Mouse (Mus musculus) lung, embryonic 15.5 days (tissue): ENCODE measurements at regions not wholly inside any gene's neighbourhood (a gene's known extent, or its start where the extent isn't known, plus 50 kb on each side); places are given as distances from the start of the nearest gene placed in this dataset.
"Not testable (repeated sequence)": the region's sequence is repeated elsewhere in the genome, so short reads cannot be mapped to it uniquely, and the experiment has no call there.

Experiments
- ATAC-seq: fragments of 200-750 bp; cut with Nextera tagmentation; 2 replicates; pipeline ENCODE4 v1.8.0; 2017; ENCODE audit warnings: moderate number of reproducible peaks, borderline replicate concordance; ENCODE audit not compliant: low FRiP score, low TSS enrichment; ENCODE audit errors: extremely low read depth
- H3K27ac ChIP-seq: fragments of 300-500 bp; sonication (generic); 2 replicates; pipeline ENCODE4 v1.5.1; 2015; ENCODE audit warnings: moderate library complexity, mild to moderate bottlenecking, inconsistent platforms
- H3K27me3 ChIP-seq: fragments of 300-500 bp; sonication (generic); 2 replicates; pipeline ENCODE4 v1.6.1; 2015; ENCODE audit warnings: inconsistent platforms
- H3K36me3 ChIP-seq: fragments of 300-500 bp; sonication (generic); 2 replicates; pipeline ENCODE4 v1.6.1; 2015; ENCODE audit warnings: inconsistent platforms
- H3K4me1 ChIP-seq: fragments of 300-500 bp; sonication (generic); 2 replicates; pipeline ENCODE4 v1.6.1; 2015; ENCODE audit warnings: inconsistent platforms
- H3K4me2 ChIP-seq: fragments of 300-500 bp; sonication (generic); 2 replicates; pipeline ENCODE4 v1.6.1; 2015; ENCODE audit warnings: inconsistent platforms, mild to moderate bottlenecking, moderate library complexity
- H3K4me3 ChIP-seq: fragments of 300-500 bp; sonication (generic); 2 replicates; pipeline ENCODE4 v1.5.1; 2015; ENCODE audit warnings: mild to moderate bottlenecking, inconsistent platforms
- H3K9ac ChIP-seq: fragments of 300-500 bp; sonication (generic); 2 replicates; pipeline ENCODE4 v1.6.1; 2015; ENCODE audit warnings: inconsistent platforms
- H3K9me3 ChIP-seq: fragments of 300-500 bp; sonication (generic); 2 replicates; pipeline ENCODE4 v1.6.1; 2016; ENCODE audit warnings: inconsistent platforms
- WGBS: fragments of 180-500 bp; shearing (Covaris S2); methylation state at CpG from one replicate; pipeline ENCODE4 v1.1.7; 2015; 5-methylcytosine and 5-hydroxymethylcytosine counted together

DNA sequence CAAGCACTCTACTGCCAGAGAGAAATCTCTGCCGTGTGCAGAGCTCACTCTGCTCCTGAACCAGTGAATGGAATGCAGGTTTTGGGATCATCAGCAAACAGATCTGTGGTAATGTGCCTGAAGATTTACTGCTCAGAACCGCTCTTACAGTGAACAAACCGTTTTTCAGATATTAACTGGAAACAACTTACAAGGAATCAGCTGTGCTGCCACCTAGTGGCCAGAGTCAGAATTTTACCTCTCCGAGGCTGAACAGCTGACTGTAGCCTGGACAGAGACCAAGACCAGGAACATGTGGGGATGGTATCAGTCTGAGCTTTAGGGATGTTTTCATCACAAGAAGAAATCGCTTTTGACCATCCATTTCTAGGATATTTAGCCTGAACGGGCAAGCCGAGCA, 65.3 kb downstream of the Gm15023 start:
- H3K36me3 ChIP-seq, H3K4me2 ChIP-seq, ATAC-seq, H3K4me3 ChIP-seq, H3K9me3 ChIP-seq, H3K4me1 ChIP-seq, H3K27ac ChIP-seq, H3K27me3 ChIP-seq, H3K9ac ChIP-seq: not testable (repeated sequence)
- 28% methylated on average over 6 of the region's 7 CpGs for WGBS

- H3K36me3 ChIP-seq, ATAC-seq: not testable (repeated sequence)
- 21% methylated on average over 4 of the region's 4 CpGs for WGBS
Measured at GRCm38 (mm10) chrX:135110866-135111265, 66.6 kb downstream of the Gm15023 start.

DNA sequence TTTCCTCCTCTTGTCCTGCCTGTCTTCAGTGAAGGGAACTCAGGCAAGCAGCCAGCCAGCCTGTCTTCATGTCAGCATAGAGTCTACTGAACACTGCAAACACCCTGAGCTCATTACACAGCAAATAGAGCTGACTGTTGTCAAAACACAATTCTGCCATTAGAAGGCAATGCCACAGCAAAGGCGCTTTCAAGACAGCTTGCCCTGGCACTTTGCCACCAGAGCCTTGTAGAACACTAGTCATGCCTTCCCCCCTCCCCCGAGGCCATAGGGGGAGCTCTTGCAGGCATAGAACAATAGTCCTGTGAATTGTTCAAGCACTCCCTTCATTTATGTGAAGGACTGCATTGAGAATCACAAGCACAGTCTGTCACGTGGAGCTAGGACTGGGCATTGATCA, 75.8 kb downstream of the Gm15023 start:
- H3K27me3 ChIP-seq: peaks cover 5% of the 10 kb centered on the region; the same call in 1 of the 2 replicates
- no peak overlapping the region for H3K9ac ChIP-seq
- no peak overlapping the region for H3K4me2 ChIP-seq
- H3K9me3 ChIP-seq: no peaks in the 10 kb centered on the region
- no peaks in the 10 kb centered on the region for H3K4me1 ChIP-seq
- no peak overlapping the region for H3K27ac ChIP-seq
- H3K36me3 ChIP-seq: no peaks in the 10 kb centered on the region
- WGBS: 48% methylated on average over 3 of the region's 3 CpGs
- no peak overlapping the region for H3K4me3 ChIP-seq
- ATAC-seq: no peak

More at GRCm38 (mm10) chrX:135110866-135111265, 66.6 kb downstream of the Gm15023 start:
- not testable (repeated sequence) for H3K9me3 ChIP-seq, H3K27me3 ChIP-seq, H3K27ac ChIP-seq, H3K4me3 ChIP-seq, H3K4me2 ChIP-seq, H3K9ac ChIP-seq, H3K4me1 ChIP-seq

- H3K4me1 ChIP-seq: no peaks in the 10 kb centered on the region
- H3K4me3 ChIP-seq: no peak overlapping the region
- no peak overlapping the region for H3K9ac ChIP-seq
- no peak overlapping the region for H3K4me2 ChIP-seq
- no peaks in the 10 kb centered on the region for H3K36me3 ChIP-seq
- H3K27ac ChIP-seq: no peak overlapping the region
- no peaks in the 10 kb centered on the region for H3K9me3 ChIP-seq
- ATAC-seq: no peak
- H3K27me3 ChIP-seq: peaks cover 7% of the 10 kb centered on the region; the same call in 1 of the 2 replicates
Measured at GRCm38 (mm10) chrX:135098101-135098500, 79.3 kb downstream of the Gm15023 start.

DNA sequence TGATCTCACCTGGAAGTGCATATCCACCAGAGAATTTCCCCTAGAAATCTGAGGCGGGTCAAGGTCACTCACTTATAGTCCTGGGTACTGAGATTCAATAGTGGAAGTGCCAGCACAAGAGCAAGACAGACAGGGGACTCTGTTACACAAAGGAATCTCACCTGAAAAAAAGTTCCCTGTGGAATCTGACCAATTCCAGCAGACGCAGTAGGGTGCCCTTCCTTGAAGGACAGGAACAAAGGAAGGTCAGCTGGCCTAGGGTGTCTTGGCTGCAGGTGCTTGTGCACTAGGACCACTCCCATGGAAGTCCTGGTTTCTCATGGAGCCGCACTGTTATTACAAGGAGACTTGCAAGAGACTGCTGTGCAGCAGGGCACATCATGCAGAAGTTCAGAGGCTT, 81.2 kb downstream of the Gm15023 start:
- Histone ChIP-seq H3K4me3 (no peak overlapping the region), H3K9ac (no peak overlapping the region), H3K9me3 (no peaks in the 10 kb centered on the region), H3K4me1 (no peaks in the 10 kb centered on the region), H3K27ac (no peak overlapping the region), H3K36me3 (no peaks in the 10 kb centered on the region), H3K27me3 (peaks cover 7% of the 10 kb centered on the region; the same call in 1 of the 2 replicates), H3K4me2 (no peak overlapping the region)
- no peak for ATAC-seq
- WGBS: 52% methylated on average over 3 of the region's 3 CpGs

- not testable (repeated sequence) for H3K27ac ChIP-seq, H3K36me3 ChIP-seq, H3K4me3 ChIP-seq, H3K9me3 ChIP-seq, H3K9ac ChIP-seq, H3K4me2 ChIP-seq, H3K27me3 ChIP-seq, H3K4me1 ChIP-seq
- ATAC-seq: peak; percentile 23; the same call in 1 of the 2 replicates
- WGBS: 13% methylated on average over 3 of the region's 3 CpGs
Measured at GRCm38 (mm10) chrX:135091074-135091473, 82.1 kb upstream of the Zmat1 start.

GRCm38 (mm10) chrX:135087068-135087579, 78.1 kb upstream of the Zmat1 start:
- not testable (repeated sequence) for H3K4me3 ChIP-seq, H3K27me3 ChIP-seq, H3K27ac ChIP-seq, H3K4me2 ChIP-seq, H3K36me3 ChIP-seq, H3K9ac ChIP-seq, H3K9me3 ChIP-seq, H3K4me1 ChIP-seq
- 33% methylated on average over 7 of the region's 7 CpGs for WGBS
- ATAC-seq: peak; percentile 27; the same call in 1 of the 2 replicates

DNA sequence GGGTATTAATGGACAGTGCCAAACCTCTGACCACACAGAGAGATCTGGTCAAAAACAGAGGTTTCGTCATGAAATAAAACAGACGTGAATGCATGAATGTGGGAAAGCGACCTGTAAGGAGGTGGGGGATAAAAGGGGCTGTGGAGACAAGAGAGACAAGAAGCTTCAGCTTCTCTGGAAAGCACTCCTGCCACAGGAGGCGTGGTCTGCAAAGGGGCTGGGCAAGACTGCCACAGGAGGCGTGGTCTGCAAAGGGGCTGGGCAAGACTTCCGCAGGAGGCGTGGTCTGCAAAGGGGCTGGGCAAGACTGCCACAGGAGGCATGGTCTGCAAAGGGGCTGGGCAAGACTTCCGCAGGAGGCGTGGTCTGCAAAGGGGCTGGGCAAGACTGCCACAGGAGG, 77.6 kb upstream of the Zmat1 start:
- not testable (repeated sequence) for H3K4me1 ChIP-seq, H3K27me3 ChIP-seq, H3K36me3 ChIP-seq, H3K4me3 ChIP-seq, ATAC-seq, H3K9ac ChIP-seq, H3K27ac ChIP-seq, H3K4me2 ChIP-seq, H3K9me3 ChIP-seq
- WGBS: 24% methylated on average over 6 of the region's 9 CpGs

GRCm38 (mm10) chrX:135085770-135086553, 77.0 kb upstream of the Zmat1 start:
- WGBS: 61% methylated on average over 14 of the region's 14 CpGs
- not testable (repeated sequence) for H3K4me2 ChIP-seq

DNA sequence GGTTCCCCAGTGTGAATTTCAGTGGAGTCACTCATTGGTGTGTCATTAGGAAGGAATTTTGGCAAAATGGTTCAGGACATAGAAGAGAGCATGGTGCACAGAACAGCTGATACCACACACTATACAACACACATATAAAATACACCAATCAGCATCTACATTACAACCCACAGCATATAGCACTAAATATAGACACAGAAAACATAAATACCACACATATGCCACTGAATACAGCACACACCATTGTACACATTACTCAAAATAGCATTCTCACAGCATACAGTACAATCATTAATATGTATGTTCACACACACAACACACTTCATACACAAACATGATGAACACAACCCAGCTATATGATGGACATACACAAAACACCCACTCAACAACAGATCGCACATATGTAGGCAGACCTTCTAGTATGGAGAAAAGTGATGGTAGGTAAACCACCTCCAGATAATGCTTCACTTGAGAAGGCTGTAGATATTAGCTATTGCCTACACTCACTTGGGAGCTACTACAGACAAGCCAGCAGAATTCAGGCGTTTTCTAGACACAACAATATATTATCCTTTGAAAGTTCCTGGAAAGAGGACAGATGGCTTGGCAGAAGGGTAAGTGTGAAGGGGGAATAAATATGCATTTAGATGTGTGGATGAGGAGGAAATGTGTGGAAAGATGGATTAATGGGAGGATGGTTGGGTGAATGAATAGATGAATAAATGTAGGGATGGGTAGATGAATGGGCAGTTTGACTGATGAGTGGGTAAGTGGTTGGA, 71.6 kb upstream of the Zmat1 start:
- no peak overlapping the region for H3K9ac ChIP-seq
- WGBS: 70% methylated on average over 2 of the region's 2 CpGs
- no peak overlapping the region for H3K4me2 ChIP-seq
- no peaks in the 10 kb centered on the region for H3K9me3 ChIP-seq
- ATAC-seq: no peak
- no peaks in the 10 kb centered on the region for H3K4me1 ChIP-seq
- H3K27me3 ChIP-seq: no peaks in the 10 kb centered on the region; the same call in 1 of the 2 replicates
- H3K36me3 ChIP-seq: no peaks in the 10 kb centered on the region
- no peak overlapping the region for H3K4me3 ChIP-seq
- H3K27ac ChIP-seq: no peak overlapping the region

More at GRCm38 (mm10) chrX:135085770-135086553, 77.0 kb upstream of the Zmat1 start:
- H3K27me3 ChIP-seq, H3K9me3 ChIP-seq, H3K9ac ChIP-seq, ATAC-seq, H3K36me3 ChIP-seq, H3K4me1 ChIP-seq, H3K4me3 ChIP-seq, H3K27ac ChIP-seq: not testable (repeated sequence)

GRCm38 (mm10) chrX:135079388-135079787, 70.4 kb upstream of the Zmat1 start:
- Histone ChIP-seq H3K4me3 (no peak overlapping the region), H3K27ac (no peak overlapping the region), H3K9me3 (no peaks in the 10 kb centered on the region), H3K4me2 (no peak overlapping the region), H3K4me1 (no peaks in the 10 kb centered on the region), H3K9ac (no peak overlapping the region), H3K27me3 (no peaks in the 10 kb centered on the region; the same call in 1 of the 2 replicates), H3K36me3 (no peaks in the 10 kb centered on the region)
- 70% methylated on average over 2 of the region's 2 CpGs for WGBS
- ATAC-seq: no peak

DNA sequence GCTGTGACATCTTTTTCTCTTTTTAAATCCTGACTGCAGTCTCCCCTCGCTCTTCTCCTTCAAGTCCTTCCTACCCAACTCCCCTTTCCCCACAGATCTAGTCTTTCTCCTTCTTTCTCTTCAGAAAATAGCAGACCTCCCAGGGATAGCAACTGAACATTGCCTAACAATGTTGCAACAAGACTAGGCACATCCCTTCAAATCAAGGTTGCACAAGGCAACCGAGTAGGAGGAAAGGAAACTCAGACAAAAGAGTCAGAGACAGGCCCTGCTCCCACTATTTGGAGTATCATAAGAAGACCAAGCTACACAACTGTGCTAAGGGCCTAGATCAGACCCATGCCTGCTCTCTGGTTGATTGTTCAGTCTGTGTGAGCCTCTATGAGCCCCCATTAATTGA, 66.9 kb upstream of the Zmat1 start:
- Histone ChIP-seq H3K4me1 (no peaks in the 10 kb centered on the region), H3K4me3 (no peak overlapping the region), H3K9ac (no peak overlapping the region), H3K4me2 (no peak overlapping the region), H3K36me3 (no peaks in the 10 kb centered on the region), H3K9me3 (no peaks in the 10 kb centered on the region), H3K27me3 (no peaks in the 10 kb centered on the region), H3K27ac (no peak overlapping the region)
- ATAC-seq: no peak
- WGBS: 66% methylated on average over 2 of the region's 2 CpGs
